Mouse (Mus musculus): ENCODE data around the gene D8Ertd738e. TPM values are rescaled to one million over a fixed set of nuclear protein-coding genes. Genes with fewer than 3 reads are reported as not detected.

D8Ertd738e gene
- polyA plus RNA-seq, 1 experiment from 2014 or later = 380 TPM

GRCm38 (mm10) chr8:84223322-84224029 is 26.0 kb downstream of the D8Ertd738e start:
- Histone ChIP-seq H3K27me3 (replicated peaks; ENCODE audit: control insufficient read depth, insufficient read depth, low read length) (no peaks in the 10 kb centered on the region), H3K4me3 (ENCODE audit: low read depth, low read length) (no peak overlapping the region), H3K9me3 (ENCODE audit: control insufficient read depth, low read length) (no peaks in the 10 kb centered on the region), H3K4me1 (replicated peaks; ENCODE audit: control insufficient read depth, insufficient read depth, low read length) (no peaks in the 10 kb centered on the region), H3K9ac (ENCODE audit: low read length) (no peak overlapping the region), H3K27ac (ENCODE audit: low read depth) (no peak overlapping the region), H3K36me3 (ENCODE audit: control insufficient read depth, insufficient read depth, low read length) (peaks cover 96% of the 10 kb centered on the region), H3K4me2 (ENCODE audit: low read length) (no peak overlapping the region)
- no peak for ATAC-seq (replicated peaks; ENCODE audit: low FRiP score, low TSS enrichment, low read depth)
- no peak for DNase-seq (ENCODE audit: low spot score)
- 80% methylated on average over 21 of the region's 21 CpGs for WGBS

- Histone ChIP-seq H3K27me3 (replicated peaks; ENCODE audit: control insufficient read depth, insufficient read depth, low read length) (no peaks in the 10 kb centered on the region), H3K27ac (ENCODE audit: low read depth) (no peak overlapping the region), H3K4me3 (ENCODE audit: low read depth, low read length) (no peak overlapping the region), H3K9ac (ENCODE audit: low read length) (no peak overlapping the region), H3K9me3 (ENCODE audit: control insufficient read depth, low read length) (no peaks in the 10 kb centered on the region), H3K36me3 (ENCODE audit: control insufficient read depth, insufficient read depth, low read length) (peaks cover 96% of the 10 kb centered on the region), H3K4me2 (ENCODE audit: low read length) (no peak overlapping the region), H3K4me1 (replicated peaks; ENCODE audit: control insufficient read depth, insufficient read depth, low read length) (no peaks in the 10 kb centered on the region)
- 91% methylated on average over 9 of the region's 9 CpGs for WGBS
- DNase-seq (ENCODE audit: low spot score) (no peak), ATAC-seq (replicated peaks; ENCODE audit: low FRiP score, low TSS enrichment, low read depth) (no peak)
Observed at GRCm38 (mm10) chr8:84222566-84223165, 26.9 kb downstream of the D8Ertd738e start.

- Histone ChIP-seq H3K4me2 (ENCODE audit: low read length) (no peak overlapping the region), H3K4me1 (replicated peaks; ENCODE audit: control insufficient read depth, insufficient read depth, low read length) (no peaks in the 10 kb centered on the region), H3K27me3 (replicated peaks; ENCODE audit: control insufficient read depth, insufficient read depth, low read length) (no peaks in the 10 kb centered on the region), H3K27ac (ENCODE audit: low read depth) (no peak overlapping the region), H3K36me3 (ENCODE audit: control insufficient read depth, insufficient read depth, low read length) (peaks cover 96% of the 10 kb centered on the region), H3K9me3 (ENCODE audit: control insufficient read depth, low read length) (no peaks in the 10 kb centered on the region), H3K9ac (ENCODE audit: low read length) (no peak overlapping the region), H3K4me3 (ENCODE audit: low read depth, low read length) (no peak overlapping the region)
- 83% methylated on average over 7 of the region's 7 CpGs for WGBS
- ATAC-seq (replicated peaks; ENCODE audit: low FRiP score, low TSS enrichment, low read depth) (no peak), DNase-seq (ENCODE audit: low spot score) (no peak)
Observed at GRCm38 (mm10) chr8:84220105-84220504, 29.4 kb downstream of the D8Ertd738e start.

GRCm38 (mm10) chr8:84218143-84218542 is 31.4 kb downstream of the D8Ertd738e start:
- Histone ChIP-seq H3K4me1 (replicated peaks; ENCODE audit: control insufficient read depth, insufficient read depth, low read length) (no peaks in the 10 kb centered on the region), H3K36me3 (ENCODE audit: control insufficient read depth, insufficient read depth, low read length) (peaks cover 93% of the 10 kb centered on the region), H3K27me3 (replicated peaks; ENCODE audit: control insufficient read depth, insufficient read depth, low read length) (no peaks in the 10 kb centered on the region), H3K4me3 (ENCODE audit: low read depth, low read length) (no peak overlapping the region), H3K9ac (ENCODE audit: low read length) (no peak overlapping the region), H3K9me3 (ENCODE audit: control insufficient read depth, low read length) (no peaks in the 10 kb centered on the region), H3K27ac (ENCODE audit: low read depth) (no peak overlapping the region), H3K4me2 (ENCODE audit: low read length) (no peak overlapping the region)
- DNase-seq (ENCODE audit: low spot score) = no peak
- ATAC-seq (replicated peaks; ENCODE audit: low FRiP score, low TSS enrichment, low read depth) = no peak
- 88% methylated on average over 5 of the region's 5 CpGs for WGBS

- H3K27me3 ChIP-seq (replicated peaks; ENCODE audit: control insufficient read depth, insufficient read depth, low read length) = no peaks in the 10 kb centered on the region
- H3K4me3 ChIP-seq (ENCODE audit: low read depth, low read length) = no peak overlapping the region
- DNase-seq (ENCODE audit: low spot score) = no peak
- no peak for ATAC-seq (replicated peaks; ENCODE audit: low FRiP score, low TSS enrichment, low read depth)
- 94% methylated on average over 11 of the region's 11 CpGs for WGBS
- no peak overlapping the region for H3K27ac ChIP-seq (ENCODE audit: low read depth)
- no peak overlapping the region for H3K4me2 ChIP-seq (ENCODE audit: low read length)
- H3K36me3 ChIP-seq (ENCODE audit: control insufficient read depth, insufficient read depth, low read length) = peaks cover 93% of the 10 kb centered on the region
- no peak overlapping the region for H3K9ac ChIP-seq (ENCODE audit: low read length)
- no peaks in the 10 kb centered on the region for H3K9me3 ChIP-seq (ENCODE audit: control insufficient read depth, low read length)
- no peaks in the 10 kb centered on the region for H3K4me1 ChIP-seq (replicated peaks; ENCODE audit: control insufficient read depth, insufficient read depth, low read length)
Observed at GRCm38 (mm10) chr8:84217206-84217605, 32.3 kb downstream of the D8Ertd738e start.

GRCm38 (mm10) chr8:84213277-84213676 is 36.2 kb downstream of the D8Ertd738e start:
- Histone ChIP-seq H3K36me3 (ENCODE audit: control insufficient read depth, insufficient read depth, low read length) (peaks cover 90% of the 10 kb centered on the region), H3K4me2 (ENCODE audit: low read length) (no peak overlapping the region), H3K27me3 (replicated peaks; ENCODE audit: control insufficient read depth, insufficient read depth, low read length) (no peaks in the 10 kb centered on the region), H3K27ac (ENCODE audit: low read depth) (no peak overlapping the region), H3K4me3 (ENCODE audit: low read depth, low read length) (no peak overlapping the region), H3K9ac (ENCODE audit: low read length) (no peak overlapping the region), H3K4me1 (replicated peaks; ENCODE audit: control insufficient read depth, insufficient read depth, low read length) (0 out of 2 replicates have a peak, but pooled peaks cover 8% of the 10 kb centered on the region), H3K9me3 (ENCODE audit: control insufficient read depth, low read length) (no peaks in the 10 kb centered on the region)
- no peak for ATAC-seq (replicated peaks; ENCODE audit: low FRiP score, low TSS enrichment, low read depth)
- 80% methylated on average over 4 of the region's 4 CpGs for WGBS
- DNase-seq (ENCODE audit: low spot score) = no peak

- no peak for ATAC-seq (replicated peaks; ENCODE audit: low FRiP score, low TSS enrichment, low read depth)
- Histone ChIP-seq H3K4me2 (ENCODE audit: low read length) (no peak overlapping the region), H3K4me3 (ENCODE audit: low read depth, low read length) (no peak overlapping the region), H3K27ac (ENCODE audit: low read depth) (no peak overlapping the region), H3K4me1 (replicated peaks; ENCODE audit: control insufficient read depth, insufficient read depth, low read length) (peaks cover 20% of the 10 kb centered on the region), H3K36me3 (ENCODE audit: control insufficient read depth, insufficient read depth, low read length) (peaks cover 82% of the 10 kb centered on the region), H3K9me3 (ENCODE audit: control insufficient read depth, low read length) (no peaks in the 10 kb centered on the region), H3K27me3 (replicated peaks; ENCODE audit: control insufficient read depth, insufficient read depth, low read length) (no peaks in the 10 kb centered on the region), H3K9ac (ENCODE audit: low read length) (no peak overlapping the region)
- no peak for DNase-seq (ENCODE audit: low spot score)
- 90% methylated on average over 31 of the region's 31 CpGs for WGBS
Observed at GRCm38 (mm10) chr8:84211881-84212563, 37.5 kb downstream of the D8Ertd738e start.

- Histone ChIP-seq H3K9me3 (ENCODE audit: control insufficient read depth, low read length) (no peaks in the 10 kb centered on the region), H3K36me3 (ENCODE audit: control insufficient read depth, insufficient read depth, low read length) (peaks cover 78% of the 10 kb centered on the region), H3K27me3 (replicated peaks; ENCODE audit: control insufficient read depth, insufficient read depth, low read length) (no peaks in the 10 kb centered on the region), H3K4me2 (ENCODE audit: low read length) (no peak overlapping the region), H3K4me3 (ENCODE audit: low read depth, low read length) (no peak overlapping the region), H3K9ac (ENCODE audit: low read length) (no peak overlapping the region), H3K4me1 (replicated peaks; ENCODE audit: control insufficient read depth, insufficient read depth, low read length) (peaks cover 20% of the 10 kb centered on the region), H3K27ac (ENCODE audit: low read depth) (no peak overlapping the region)
- DNase-seq (ENCODE audit: low spot score) = no peak
- no peak for ATAC-seq (replicated peaks; ENCODE audit: low FRiP score, low TSS enrichment, low read depth)
- WGBS = 81% methylated on average over 3 of the region's 3 CpGs
Observed at GRCm38 (mm10) chr8:84211202-84211601, 38.3 kb downstream of the D8Ertd738e start.
